Mouse (Mus musculus) MN1 (cell line): ENCODE data around the gene Mysm1.

Source experiments
- DNase-seq: peaks from one replicate; pipeline ENCODE4 v3.0.0-alpha.2; 2016; ENCODE audit warnings: low spot score

The Mysm1 gene

GRCm38 (mm10) chr4:94952773-94953172 is 26.1 kb downstream of the Mysm1 start:
- no peak for DNase-seq

DNA sequence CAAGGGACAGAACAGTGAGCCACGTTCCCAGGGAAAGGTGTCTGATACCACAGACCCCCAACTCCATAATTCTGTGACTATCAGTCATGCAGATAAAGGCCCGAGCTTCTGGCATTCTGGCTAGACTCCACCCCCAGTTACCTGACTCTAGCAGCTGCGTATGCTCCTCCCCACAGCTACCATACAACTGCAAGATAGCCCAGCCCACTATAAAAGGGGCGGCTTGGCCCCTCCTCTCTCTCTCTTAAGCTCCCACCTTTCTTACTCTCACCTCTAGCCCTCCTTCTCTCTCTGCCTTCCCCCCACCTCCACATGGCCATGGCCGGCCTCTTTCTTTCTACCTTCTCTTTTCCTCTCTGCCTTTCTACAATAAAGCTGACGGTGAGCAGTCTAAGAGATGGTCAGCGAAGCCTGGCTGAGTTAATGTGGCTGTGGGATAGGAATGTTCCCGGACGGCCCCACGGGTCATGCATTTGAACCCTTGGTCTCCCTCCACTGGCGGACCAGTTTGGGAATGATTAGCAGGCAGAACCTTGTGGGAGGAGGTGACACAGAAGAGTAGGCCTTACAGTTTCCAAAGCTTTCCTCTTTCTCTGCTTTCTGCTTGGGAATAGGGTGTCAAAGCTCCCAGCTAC is 37.6 kb downstream of the Mysm1 start:
- DNase-seq = no peak

DNA sequence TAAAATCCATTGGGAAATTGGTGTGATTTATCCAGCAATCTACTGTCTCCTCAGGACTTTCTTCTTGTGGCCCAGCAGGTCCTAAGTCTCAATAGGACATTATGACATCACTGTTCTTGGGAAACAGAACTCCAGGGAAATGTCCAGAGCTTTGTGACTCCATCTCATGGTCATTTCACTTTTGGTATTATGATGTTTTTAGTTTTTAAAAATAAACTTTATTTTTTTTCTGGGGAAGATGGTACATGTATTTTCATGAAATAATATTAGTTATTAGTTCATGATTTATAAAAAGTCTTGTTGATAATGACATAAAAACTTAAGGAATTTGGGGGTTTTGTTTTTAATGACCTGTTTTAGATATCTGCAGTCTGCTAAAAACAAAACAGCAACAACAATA is 50.2 kb downstream of the Mysm1 start, which contains the start of gene Eqtn:
Gene Eqtn, minus strand, starts transcription at position 101 of the 400 bp plus-strand sequence.
- DNase-seq = no peak

DNA sequence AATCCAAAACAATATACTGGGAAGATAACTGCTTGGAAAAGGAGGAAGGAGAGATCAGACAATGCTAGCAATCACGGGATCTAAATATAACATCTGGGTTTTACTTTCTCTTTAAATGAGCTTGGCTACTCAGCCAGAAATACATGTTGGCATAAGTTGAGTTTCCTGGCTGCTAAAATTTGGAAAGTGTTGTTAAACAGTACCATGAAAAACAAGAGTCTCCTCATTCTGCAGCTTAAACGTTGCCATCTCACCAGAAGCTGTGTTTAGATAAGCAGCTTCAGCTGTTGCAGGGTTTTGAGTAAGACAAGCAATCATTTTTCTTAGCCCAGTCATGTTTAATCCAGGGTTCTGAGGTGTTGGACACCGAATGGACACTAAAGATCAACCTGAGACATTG is 77.1 kb downstream of the Mysm1 start:
- DNase-seq = no peak

DNA sequence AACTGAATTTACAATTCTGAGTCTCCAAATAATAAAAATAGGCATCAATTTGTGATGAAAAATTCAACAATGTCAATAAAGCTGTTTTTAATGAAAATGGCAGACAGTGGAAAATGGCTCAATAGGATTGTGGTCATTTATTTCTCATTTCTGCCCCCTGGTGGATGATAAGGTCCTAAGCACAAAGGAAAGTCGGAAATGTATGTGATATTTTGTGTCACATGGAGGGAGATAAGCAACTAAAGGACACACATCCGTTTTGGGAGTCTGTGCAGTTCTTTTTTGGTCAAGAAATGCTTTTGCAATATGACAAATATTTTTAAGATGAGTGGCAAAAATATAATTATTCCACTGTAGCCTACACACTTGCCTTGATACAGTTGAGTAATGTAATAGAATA is 78.2 kb downstream of the Mysm1 start:
- DNase-seq = peak; percentile 31
